Mouse (Mus musculus) bone marrow, adult 2 months (tissue): ENCODE data around the gene Pfn5. TPM values are rescaled to one million over a fixed set of nuclear protein-coding genes. Genes with fewer than 3 reads are reported as not detected.
"Not testable (repeated sequence)": the region's sequence is repeated elsewhere in the genome, so short reads cannot be mapped to it uniquely, and the experiment has no call there.

ENCODE experiments used
- H3K27ac ChIP-seq: fragments of 200-500 bp; 2 replicates; pipeline ENCODE4 v1.5.1; 2012; ENCODE audit warnings: low read depth, mild to moderate bottlenecking, control low read depth, inconsistent platforms, low read length; ENCODE audit not compliant: control insufficient read depth, poor library complexity, insufficient read depth
- H3K4me1 ChIP-seq: fragments of 200-500 bp; 2 replicates; pipeline ENCODE4 v1.6.1; 2011; ENCODE audit warnings: low read length; ENCODE audit not compliant: control insufficient read depth, insufficient read depth
- H3K4me3 ChIP-seq: fragments of 200-500 bp; replicated peaks from 2 replicates; pipeline ENCODE3; 2011; ENCODE audit warnings: mild to moderate bottlenecking, low read depth, low read length, control low read depth; ENCODE audit not compliant: control insufficient read depth
- CTCF ChIP-seq: fragments of 200-500 bp; IDR thresholded peaks from 2 replicates; pipeline ENCODE4 v1.5.1; 2011; ENCODE audit warnings: low read length, control low read depth; ENCODE audit not compliant: control insufficient read depth, insufficient read depth
- POLR2A ChIP-seq: fragments of 200-500 bp; IDR thresholded peaks from 2 replicates; pipeline ENCODE4 v1.6.1; 2011; ENCODE audit warnings: low read depth, mild to moderate bottlenecking, control low read depth, low read length, borderline replicate concordance; ENCODE audit not compliant: control insufficient read depth
- WGBS: fragments of 180-500 bp; shearing (Covaris S2); methylation state at CpG from one replicate; pipeline ENCODE4 v1.1.7; 2018; 5-methylcytosine and 5-hydroxymethylcytosine counted together
- polyA plus RNA-seq: library from polyadenylated mRNA; stranded (reverse); fragments of >200 nt; gene quantifications from 2 replicates; pipeline ENCODE4 v1.2.4, GENCODE M21; 2011; ENCODE audit warnings: low replicate concordance; ENCODE audit not compliant: missing spikeins, insufficient read depth, insufficient read length

Pfn5 gene
- polyA plus RNA-seq: not detected in 2 replicates

DNA sequence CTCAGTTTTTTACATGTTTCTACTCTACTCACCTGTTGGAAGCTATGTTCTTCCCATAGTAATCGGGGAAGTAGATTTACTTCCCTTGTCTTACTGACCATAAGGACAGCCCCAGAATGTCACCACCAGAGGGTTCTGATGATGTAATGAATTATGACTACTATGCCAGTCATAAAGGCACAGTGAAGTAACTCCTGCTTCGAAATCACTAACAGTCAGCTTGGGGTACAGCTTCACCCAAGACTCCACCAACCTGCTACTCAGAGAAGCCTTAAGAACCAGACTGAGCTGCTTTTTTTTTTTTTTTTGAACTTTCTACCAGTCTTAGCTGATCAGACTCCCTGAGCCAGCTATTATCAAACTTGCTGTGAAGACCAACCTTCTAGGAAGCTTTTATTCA is at the start of gene Pfn5, which contains the start of gene Asb12:
Gene Pfn5, plus strand, starts transcription at position 218 of the 400 bp plus-strand sequence.
Gene Asb12, minus strand, starts transcription at position 101 of the 400 bp plus-strand sequence.
- TF ChIP-seq POLR2A (no peak), CTCF (no peak)
- no peaks in the 10 kb centered on the region for H3K4me1 ChIP-seq
- 58% methylated on average over 2 of the region's 2 CpGs for WGBS
- no peak within 1 kb of the TSS for H3K27ac ChIP-seq
- no peak within 1 kb of the TSS for H3K4me3 ChIP-seq

DNA sequence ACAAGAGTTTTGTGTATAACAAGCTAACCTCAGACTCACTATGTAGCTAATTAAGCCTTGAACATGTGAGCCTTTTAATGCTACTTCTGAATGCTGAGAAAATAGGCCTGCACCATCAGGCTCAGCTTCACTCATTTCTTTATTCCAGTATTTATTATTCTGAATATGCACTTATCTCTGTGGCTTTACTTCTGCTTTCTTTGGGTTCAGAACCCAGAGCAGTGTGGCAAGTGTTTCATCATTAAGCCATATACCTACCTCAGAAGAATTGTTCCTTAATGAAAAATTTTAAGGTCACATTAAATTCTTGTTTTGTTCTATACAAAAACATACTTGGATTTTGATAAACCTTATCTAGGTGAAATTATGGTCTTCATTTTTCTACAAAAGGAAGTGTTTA is 34.0 kb upstream of the Pfn5 start:
- no peaks in the 10 kb centered on the region for H3K4me1 ChIP-seq
- no peak for TF ChIP-seq CTCF
- TF ChIP-seq POLR2A: no peak

DNA sequence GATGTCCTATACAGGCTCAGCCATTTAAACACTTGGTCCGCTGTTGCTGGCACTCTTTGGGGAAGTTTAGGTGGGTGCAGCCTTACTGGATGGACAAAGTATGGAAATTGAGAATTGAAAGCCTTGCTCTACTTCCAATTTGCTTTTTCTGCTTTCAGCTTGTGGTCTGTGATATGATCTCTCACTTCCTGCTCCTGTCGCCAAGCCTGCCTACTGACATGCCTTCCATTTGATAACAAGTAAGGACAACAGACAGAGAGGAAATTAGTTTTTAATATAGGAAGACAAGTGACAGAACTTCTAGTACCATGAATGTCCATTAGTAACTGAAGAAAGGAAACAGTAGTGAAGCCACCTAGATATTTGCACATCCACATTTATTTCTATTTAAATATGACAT is 32.7 kb upstream of the Pfn5 start:
- H3K4me1 ChIP-seq: no peaks in the 10 kb centered on the region
- TF ChIP-seq CTCF (no peak), POLR2A (no peak)
- H3K27ac ChIP-seq: no peak overlapping the region
- WGBS: 33% methylated on average over 2 of the region's 2 CpGs
- no peak overlapping the region for H3K4me3 ChIP-seq

More for the DNA sequence above, 34.0 kb upstream of the Pfn5 start:
- Histone ChIP-seq H3K27ac (no peak overlapping the region), H3K4me3 (no peak overlapping the region)

GRCm38 (mm10) chrX:95535493-95535892 is 22.4 kb upstream of the Pfn5 start:
- H3K27ac ChIP-seq: not testable (repeated sequence)

GRCm38 (mm10) chrX:95554321-95554720 is 3.6 kb upstream of the Pfn5 start:
- TF ChIP-seq CTCF (no peak), POLR2A (no peak)
- WGBS: 85% methylated on average over 4 of the region's 4 CpGs
- Histone ChIP-seq H3K4me3 (no peak overlapping the region), H3K4me1 (no peaks in the 10 kb centered on the region), H3K27ac (no peak overlapping the region)

More at GRCm38 (mm10) chrX:95535493-95535892, 22.4 kb upstream of the Pfn5 start:
- WGBS: 58% methylated on average over 2 of the region's 2 CpGs
- not testable (repeated sequence) for H3K4me1 ChIP-seq, H3K4me3 ChIP-seq

- H3K27ac ChIP-seq: no peak overlapping the region
- WGBS: 79% methylated on average over 5 of the region's 5 CpGs
- no peak for TF ChIP-seq POLR2A
- TF ChIP-seq CTCF: no peak
- H3K4me3 ChIP-seq: no peak overlapping the region
- H3K4me1 ChIP-seq: no peaks in the 10 kb centered on the region
Measured at GRCm38 (mm10) chrX:95600609-95601008, 42.7 kb downstream of the Pfn5 start.

Other genes with a start within 250 kb of the Pfn5 start
- gene Amer1, start 113.2 kb upstream of the Pfn5 start, polyA plus RNA-seq: 1.8 and 2.6 TPM in 2 replicates
- not detected in 2 replicates for gene Asb12, start 117 bp upstream of the Pfn5 start, polyA plus RNA-seq
- gene Zc4h2, start 100.4 kb downstream of the Pfn5 start, polyA plus RNA-seq: 1.4 and 1.8 TPM in 2 replicates
- gene Zc3h12b, start 153.6 kb downstream of the Pfn5 start, polyA plus RNA-seq: not detected in 2 replicates